Mouse (Mus musculus): Measurements from ENCODE around the gene Krtap28-10. TPM values are rescaled to one million over a fixed set of nuclear protein-coding genes. Genes with fewer than 3 reads are reported as not detected.

Gene Krtap28-10
- total RNA-seq (2021): not detected

GRCm38 (mm10) chr1:83042380-83042779 is at the start of gene Krtap28-10:
TSS of gene Krtap28-10 (minus strand) at chr1:83042480.
- DNase-seq (ENCODE audit: low spot score in 2 of 2): no peak
- intact Hi-C loops (cut with DNase I): no loop called here

- intact Hi-C loops (cut with DNase I): no loop called here
- DNase-seq (ENCODE audit: low spot score in 2 of 2): no peak
These were observed 49.0 kb upstream of the Krtap28-10 start for GRCm38 (mm10) chr1:83091268-83091667.

- no peak for DNase-seq (ENCODE audit: low spot score in 2 of 2)
- intact Hi-C loops (cut with DNase I): no loop called here
These were observed 42.5 kb upstream of the Krtap28-10 start for GRCm38 (mm10) chr1:83084790-83085189.

- DNase-seq (ENCODE audit: low spot score in 2 of 2): no peak
- intact Hi-C loops (cut with DNase I): no loop called here
These were observed 34.7 kb upstream of the Krtap28-10 start for GRCm38 (mm10) chr1:83077016-83077415.

GRCm38 (mm10) chr1:83076190-83076917 is 34.1 kb upstream of the Krtap28-10 start:
- intact Hi-C loops (cut with DNase I): no loop called here
- peak in 1 of 2 experiments; percentile 6 for DNase-seq (ENCODE audit: low spot score in 2 of 2)

GRCm38 (mm10) chr1:83075526-83076189 is 33.4 kb upstream of the Krtap28-10 start:
- no peak for DNase-seq (ENCODE audit: low spot score in 2 of 2)
- intact Hi-C loops (cut with DNase I): loop anchor here (2.0 kb wide), 1 partner anchor 289 kb away; no protein-coding TSS in a partner anchor

GRCm38 (mm10) chr1:83067205-83067604 is 24.9 kb upstream of the Krtap28-10 start:
- peak in 1 of 2 experiments; percentile 5 for DNase-seq (ENCODE audit: low spot score in 2 of 2)
- intact Hi-C loops (cut with DNase I): loop anchor here (5.0 to 10.0 kb wide), 2 partner anchors 120 to 648 kb away; no protein-coding TSS in a partner anchor

GRCm38 (mm10) chr1:83066577-83066976 is 24.3 kb upstream of the Krtap28-10 start:
- DNase-seq (ENCODE audit: low spot score in 2 of 2): no peak
- intact Hi-C loops (cut with DNase I): loop anchor here (5.0 to 10.0 kb wide), 2 partner anchors 121 to 648 kb away; no protein-coding TSS in a partner anchor

- no peak for DNase-seq (ENCODE audit: low spot score in 2 of 2)
- intact Hi-C loops (cut with DNase I): loop anchor here (5.0 to 10.0 kb wide), 2 partner anchors 122 to 650 kb away; no protein-coding TSS in a partner anchor
These were observed 22.6 kb upstream of the Krtap28-10 start for GRCm38 (mm10) chr1:83064851-83065250.

GRCm38 (mm10) chr1:83060643-83061042 is 18.4 kb upstream of the Krtap28-10 start, which contains the start of gene Krtap28-13:
TSS of gene Krtap28-13 (plus strand) at chr1:83060930.
- intact Hi-C loops (cut with DNase I): loop anchor here (10.0 kb wide), 1 partner anchor 654 kb away; no protein-coding TSS in a partner anchor
- no peak for DNase-seq (ENCODE audit: low spot score in 2 of 2)

- no peak for DNase-seq (ENCODE audit: low spot score in 2 of 2)
- intact Hi-C loops (cut with DNase I): no loop called here
These were observed 17.0 kb upstream of the Krtap28-10 start, which contains the start of gene A030005K14Rik for GRCm38 (mm10) chr1:83059278-83059677. TSS of gene A030005K14Rik (minus strand) at chr1:83059378.

- no peak for DNase-seq (ENCODE audit: low spot score in 2 of 2)
- intact Hi-C loops (cut with DNase I): no loop called here
These were observed 16.2 kb upstream of the Krtap28-10 start for GRCm38 (mm10) chr1:83058481-83058880.

- DNase-seq (ENCODE audit: low spot score in 2 of 2): no peak
- intact Hi-C loops (cut with DNase I): no loop called here
These were observed 2.7 kb upstream of the Krtap28-10 start, which contains the start of gene Gm47969 for GRCm38 (mm10) chr1:83044882-83045427. TSS of gene Gm47969 (plus strand) at chr1:83044932.

GRCm38 (mm10) chr1:83039080-83039479 is 3.2 kb downstream of the Krtap28-10 start:
- intact Hi-C loops (cut with DNase I): no loop called here
- DNase-seq (ENCODE audit: low spot score in 2 of 2): no peak

- intact Hi-C loops (cut with DNase I): no loop called here
These were observed 4.1 kb downstream of the Krtap28-10 start, which contains the start of gene Slc19a3 for GRCm38 (mm10) chr1:83038109-83038672. TSS of gene Slc19a3 (minus strand) at chr1:83038448.

GRCm38 (mm10) chr1:83036892-83037667 is 5.2 kb downstream of the Krtap28-10 start:
- intact Hi-C loops (cut with DNase I): no loop called here
- no peak for DNase-seq (ENCODE audit: low spot score in 2 of 2)

More at GRCm38 (mm10) chr1:83038109-83038672, 4.1 kb downstream of the Krtap28-10 start, which contains the start of gene Slc19a3:
- peak; percentile 32 to 34 for DNase-seq (ENCODE audit: low spot score in 2 of 2)

GRCm38 (mm10) chr1:83034509-83034908 is 7.8 kb downstream of the Krtap28-10 start:
- DNase-seq (ENCODE audit: low spot score in 2 of 2): no peak
- intact Hi-C loops (cut with DNase I): no loop called here

GRCm38 (mm10) chr1:83032508-83032907 is 9.8 kb downstream of the Krtap28-10 start:
- no peak for DNase-seq (ENCODE audit: low spot score in 2 of 2)
- intact Hi-C loops (cut with DNase I): no loop called here

- intact Hi-C loops (cut with DNase I): no loop called here
- DNase-seq (ENCODE audit: low spot score in 2 of 2): no peak
These were observed 10.3 kb downstream of the Krtap28-10 start for GRCm38 (mm10) chr1:83031950-83032349.

Measured in left cerebral cortex, postnatal 36 days (tissue).